Mouse (Mus musculus): ENCODE measurements around the gene Ubl3. TPM values are rescaled to one million over a fixed set of nuclear protein-coding genes. Genes with fewer than 3 reads are reported as not detected.

The Ubl3 gene
- polyA plus RNA-seq, 1 experiment: 101 TPM

DNA sequence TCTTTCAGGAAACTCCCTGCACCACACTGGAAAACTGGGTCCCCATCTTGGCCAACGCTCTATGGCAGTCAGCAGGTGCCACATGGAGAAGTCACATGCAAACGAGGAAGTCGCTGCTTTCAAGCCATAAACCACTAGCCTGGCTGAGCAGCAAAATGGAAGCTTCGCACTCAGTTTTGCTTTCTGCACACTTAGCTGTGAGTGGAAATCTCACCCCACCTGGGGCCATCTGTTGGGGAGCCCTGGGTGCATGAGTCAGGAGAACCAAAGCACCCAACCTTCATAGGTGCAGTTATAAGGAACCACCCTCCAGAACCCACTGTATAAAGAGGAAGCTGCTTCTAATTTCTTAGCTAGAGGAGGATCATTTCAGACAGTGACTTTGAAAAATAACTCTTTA, 59.6 kb downstream of the Ubl3 start:
- no peak overlapping the region for H3K4me3 ChIP-seq (ENCODE audit: insufficient read depth, low read depth, low read length)
- H3K4me1 ChIP-seq (ENCODE audit: control insufficient read depth, insufficient read depth, insufficient read length, low read length): no peaks in the 10 kb centered on the region
- H3K27ac ChIP-seq (replicated peaks; ENCODE audit: low read depth, low read length): no peak overlapping the region

DNA sequence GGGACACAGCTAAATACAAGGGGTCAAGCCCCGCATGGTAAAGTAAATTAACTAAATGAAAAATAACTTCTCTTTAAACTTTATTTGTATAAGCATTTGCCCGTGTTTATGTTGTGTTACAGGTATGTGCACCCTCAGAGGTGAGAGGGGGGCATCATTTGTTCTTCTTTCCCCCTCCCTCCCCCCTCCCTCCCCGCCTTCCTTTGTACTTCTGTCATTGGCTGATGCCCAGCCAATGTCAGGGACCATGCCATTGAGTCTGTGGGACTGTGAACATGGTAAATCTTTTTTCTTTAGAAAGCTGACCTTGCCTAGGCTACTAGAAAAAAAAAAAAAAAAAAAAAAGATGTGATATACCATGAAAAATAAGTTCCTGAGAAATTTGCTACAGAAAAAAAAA, 62.2 kb downstream of the Ubl3 start:
- Histone ChIP-seq H3K4me3 (ENCODE audit: insufficient read depth, low read depth, low read length) (no peak overlapping the region), H3K27ac (replicated peaks; ENCODE audit: low read depth, low read length) (no peak overlapping the region), H3K4me1 (ENCODE audit: control insufficient read depth, insufficient read depth, insufficient read length, low read length) (no peaks in the 10 kb centered on the region)

DNA sequence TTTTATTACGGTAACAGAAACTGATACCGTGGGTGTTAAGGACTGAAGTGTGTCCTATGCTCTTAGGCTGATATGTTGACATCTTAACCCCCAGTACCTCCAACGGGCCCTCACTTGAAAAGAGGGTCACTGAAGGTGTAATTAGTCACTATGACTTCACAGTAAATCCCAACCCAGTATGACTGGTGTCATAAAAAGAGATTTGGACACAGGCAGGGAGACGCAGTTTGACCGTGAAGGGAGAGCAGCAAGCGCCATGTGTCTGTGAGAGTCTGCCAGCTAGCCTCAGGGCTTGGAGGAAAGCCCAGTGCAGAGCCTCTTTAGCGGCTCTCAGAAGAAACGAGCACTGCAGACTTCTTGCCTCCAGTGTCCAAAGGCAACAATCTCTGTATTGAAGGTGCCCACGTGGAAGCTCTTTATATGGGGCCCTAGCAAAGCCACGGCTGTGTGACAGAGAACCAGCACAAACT, 62.8 kb downstream of the Ubl3 start:
- Histone ChIP-seq H3K4me3 (ENCODE audit: insufficient read depth, low read depth, low read length) (peak overlapping the region; percentile 17; the same call in 1 of the 2 replicates), H3K27ac (replicated peaks; ENCODE audit: low read depth, low read length) (no peak overlapping the region), H3K4me1 (ENCODE audit: control insufficient read depth, insufficient read depth, insufficient read length, low read length) (no peaks in the 10 kb centered on the region)

DNA sequence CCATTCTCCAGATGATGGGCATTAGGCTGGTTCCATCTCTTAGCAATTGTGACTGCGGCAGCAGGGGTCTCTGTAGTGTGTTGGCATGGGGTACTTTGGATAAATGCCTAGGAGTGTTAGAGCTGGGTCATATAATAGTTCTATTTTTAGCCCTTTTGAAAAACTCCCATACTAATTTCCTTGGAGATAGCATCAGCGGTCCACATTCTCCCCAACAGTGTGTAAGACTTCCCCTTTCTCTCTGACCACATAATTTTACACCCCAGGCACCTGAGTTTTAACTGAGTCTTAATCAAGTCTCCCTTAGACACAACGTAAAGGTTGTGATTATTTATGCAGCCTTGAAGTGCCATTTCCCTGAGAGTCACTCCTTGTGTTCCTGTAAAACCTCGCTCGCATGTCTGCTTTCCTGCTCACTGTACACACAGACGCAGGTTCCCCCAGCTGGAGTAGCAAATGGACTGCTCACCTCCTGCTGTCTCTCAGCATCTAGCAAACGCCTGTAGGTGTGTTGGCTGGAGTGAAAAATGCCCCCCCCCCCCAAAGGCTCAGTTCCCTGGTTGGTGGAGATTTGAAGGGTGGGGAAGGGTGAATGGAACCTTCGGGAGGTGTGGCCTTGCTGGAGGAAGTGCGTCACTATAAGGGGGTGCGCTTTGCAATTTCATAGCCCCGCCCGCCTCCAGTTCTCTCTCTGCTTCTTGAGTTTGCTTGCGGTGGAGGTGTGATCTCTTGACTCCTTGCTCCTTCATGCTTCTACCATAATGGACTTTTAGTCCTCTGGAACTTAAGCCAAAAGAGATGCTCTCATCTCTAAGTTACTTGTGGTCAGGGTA, 63.5 kb downstream of the Ubl3 start:
- no peak overlapping the region for H3K27ac ChIP-seq (replicated peaks; ENCODE audit: low read depth, low read length)
- peak overlapping the region; percentile 33; the same call in 1 of the 2 replicates for H3K4me3 ChIP-seq (ENCODE audit: insufficient read depth, low read depth, low read length)
- H3K4me1 ChIP-seq (ENCODE audit: control insufficient read depth, insufficient read depth, insufficient read length, low read length): no peaks in the 10 kb centered on the region

DNA sequence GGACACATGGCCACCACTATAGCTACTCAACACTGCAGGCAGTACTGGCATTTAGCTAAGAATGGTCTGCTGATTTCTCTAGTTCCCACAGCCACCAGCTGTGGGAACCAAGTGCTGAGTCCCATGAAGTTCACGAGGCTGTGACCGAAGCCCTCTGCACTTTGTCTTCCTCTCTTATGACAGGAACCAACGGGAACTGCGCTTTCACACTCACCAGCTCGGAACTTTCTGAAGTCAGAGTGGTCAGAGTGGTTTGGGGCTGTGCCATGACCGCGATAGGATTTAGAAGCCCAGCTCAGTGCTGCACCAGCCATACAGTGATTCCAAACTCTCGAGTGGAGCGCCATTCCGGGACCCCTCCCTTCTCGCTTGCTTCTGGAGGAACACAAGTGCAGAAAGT, 66.4 kb downstream of the Ubl3 start:
- H3K27ac ChIP-seq (replicated peaks; ENCODE audit: low read depth, low read length): no peak overlapping the region
- no peaks in the 10 kb centered on the region for H3K4me1 ChIP-seq (ENCODE audit: control insufficient read depth, insufficient read depth, insufficient read length, low read length)
- H3K4me3 ChIP-seq (ENCODE audit: insufficient read depth, low read depth, low read length): no peak overlapping the region

DNA sequence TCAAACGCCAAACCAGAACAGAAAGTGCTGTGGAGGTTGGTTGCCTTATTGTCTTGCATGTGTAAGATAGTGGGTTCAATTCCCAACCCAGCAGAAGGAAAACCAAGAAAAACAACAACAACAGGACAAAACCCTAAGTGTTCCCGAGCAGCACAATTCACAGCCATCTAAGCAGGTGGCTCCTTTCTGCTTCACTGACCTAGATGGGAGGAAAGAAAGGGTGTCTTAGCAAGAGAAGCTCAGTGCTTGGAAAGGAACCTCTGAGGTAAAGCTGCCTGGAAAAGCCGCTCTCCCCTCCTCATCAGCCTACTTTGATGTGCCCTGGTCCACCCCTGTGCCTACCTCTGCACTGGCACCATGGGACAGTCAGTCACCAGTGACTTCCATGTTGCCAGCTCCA, 70.8 kb downstream of the Ubl3 start:
- no peaks in the 10 kb centered on the region for H3K4me1 ChIP-seq (ENCODE audit: control insufficient read depth, insufficient read depth, insufficient read length, low read length)
- H3K4me3 ChIP-seq (ENCODE audit: insufficient read depth, low read depth, low read length): no peak overlapping the region
- H3K27ac ChIP-seq (replicated peaks; ENCODE audit: low read depth, low read length): no peak overlapping the region

DNA sequence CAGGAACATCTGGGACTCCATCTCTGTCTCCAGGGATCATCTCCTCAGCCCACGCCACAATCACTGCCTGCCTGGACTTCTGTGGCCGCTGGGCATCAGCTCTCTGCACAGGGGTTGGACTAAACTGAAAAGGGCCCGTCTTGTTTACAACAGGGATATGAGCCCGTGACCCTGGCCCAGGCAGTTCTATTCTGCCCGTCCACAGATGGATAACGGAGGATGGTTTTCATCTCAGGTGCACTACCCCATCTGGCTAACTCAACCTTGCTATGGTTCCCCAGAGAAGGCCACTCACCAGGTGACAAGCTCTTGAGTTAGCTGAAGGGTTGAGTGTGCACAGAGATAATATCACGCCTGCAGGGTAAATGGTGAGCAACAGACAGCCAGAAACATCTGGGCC, 78.2 kb downstream of the Ubl3 start:
- H3K4me3 ChIP-seq (ENCODE audit: insufficient read depth, low read depth, low read length): no peak overlapping the region
- H3K27ac ChIP-seq (replicated peaks; ENCODE audit: low read depth, low read length): no peak overlapping the region
- no peaks in the 10 kb centered on the region for H3K4me1 ChIP-seq (ENCODE audit: control insufficient read depth, insufficient read depth, insufficient read length, low read length)

DNA sequence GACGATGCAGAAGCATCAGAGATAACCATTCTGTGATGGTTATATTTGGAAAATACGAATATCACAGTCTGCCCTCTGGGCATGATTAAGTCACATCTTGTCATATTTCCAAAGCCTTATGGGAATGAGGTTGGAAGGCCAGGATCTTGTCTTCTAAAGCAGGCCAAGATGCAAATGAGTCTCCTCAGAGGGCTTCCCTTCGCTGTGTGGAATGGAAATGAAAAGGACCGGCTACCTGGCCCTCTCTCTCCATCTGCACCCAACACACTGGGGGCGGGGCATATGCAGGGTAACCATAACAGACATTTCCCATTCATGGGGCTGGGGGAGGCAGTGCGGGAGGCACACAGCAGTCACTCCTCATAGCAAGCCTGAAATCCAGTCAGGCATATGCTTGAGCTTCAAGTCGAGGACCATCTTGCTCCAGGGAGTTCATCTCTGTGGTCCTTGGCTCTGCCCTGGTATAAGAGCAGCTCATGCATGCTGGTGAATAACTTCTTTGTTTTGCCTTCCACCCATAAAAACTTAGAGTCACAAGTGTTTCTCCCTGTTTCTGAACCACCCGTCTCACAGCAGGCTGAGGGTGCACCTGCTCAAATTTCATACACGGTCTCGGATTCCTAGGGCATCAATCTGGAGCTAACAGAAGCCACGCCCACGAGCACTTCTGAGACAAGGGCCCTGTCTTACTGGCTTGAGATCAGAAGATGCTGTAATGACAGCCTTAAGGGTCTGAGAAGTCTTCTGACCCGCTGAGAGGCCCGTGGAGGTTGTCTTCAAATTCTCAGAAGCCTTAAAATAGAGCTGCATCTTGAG, 83.8 kb downstream of the Ubl3 start:
- Histone ChIP-seq H3K4me3 (ENCODE audit: insufficient read depth, low read depth, low read length) (no peak overlapping the region), H3K27ac (replicated peaks; ENCODE audit: low read depth, low read length) (no peak overlapping the region), H3K4me1 (ENCODE audit: control insufficient read depth, insufficient read depth, insufficient read length, low read length) (no peaks in the 10 kb centered on the region)

DNA sequence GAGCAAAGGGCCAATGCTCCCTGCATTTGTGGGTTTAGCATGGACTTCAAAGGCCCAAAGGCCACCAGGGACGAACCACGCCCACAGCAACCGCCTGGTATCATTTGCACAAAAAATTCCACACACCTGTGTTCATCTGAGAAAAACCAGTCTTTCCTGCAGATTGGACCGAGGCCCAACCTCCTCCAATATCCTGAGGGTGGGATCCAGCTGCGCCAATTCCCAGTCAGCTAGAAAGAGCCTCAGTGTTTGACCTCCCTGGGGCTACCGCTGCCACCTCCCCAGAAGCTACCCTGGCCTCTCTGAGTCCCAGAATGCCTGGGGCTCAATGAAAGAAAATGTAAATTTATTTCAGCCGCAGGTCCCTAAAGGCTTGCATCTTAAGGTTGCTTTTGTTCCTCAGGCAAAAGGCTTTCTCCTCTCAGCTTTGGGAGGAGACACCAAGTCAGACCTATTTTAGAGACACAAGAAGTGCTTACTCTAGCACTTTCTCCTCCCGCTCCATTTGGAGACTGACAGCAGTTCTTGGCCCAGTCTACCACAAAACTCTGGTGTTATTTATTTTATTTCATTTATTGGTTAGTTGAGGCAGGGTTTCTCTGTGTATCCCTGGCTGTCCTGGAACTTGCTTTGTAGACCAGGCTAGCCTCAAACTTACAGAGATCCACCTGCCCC, 85.5 kb downstream of the Ubl3 start:
- Histone ChIP-seq H3K4me1 (ENCODE audit: control insufficient read depth, insufficient read depth, insufficient read length, low read length) (no peaks in the 10 kb centered on the region), H3K27ac (replicated peaks; ENCODE audit: low read depth, low read length) (no peak overlapping the region), H3K4me3 (ENCODE audit: insufficient read depth, low read depth, low read length) (no peak overlapping the region)

DNA sequence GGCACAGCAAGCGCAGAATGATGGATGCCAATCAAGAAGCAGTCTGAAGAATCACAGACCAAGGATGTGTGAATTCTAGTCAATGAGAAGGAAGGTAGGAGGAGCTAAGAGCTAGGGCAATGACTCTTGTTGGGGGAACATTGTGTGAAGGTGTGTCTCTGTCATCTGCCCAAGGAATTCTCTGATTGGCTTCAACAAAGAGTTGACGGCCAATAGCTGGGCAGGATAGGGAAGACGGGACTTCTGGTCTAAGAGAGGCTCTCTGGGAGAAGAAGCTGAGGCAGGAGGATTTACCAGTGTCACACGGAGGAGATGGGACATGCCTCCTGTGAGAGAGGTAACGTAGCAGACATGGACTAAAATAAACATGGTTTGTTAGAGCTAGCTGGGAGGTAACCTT, 86.5 kb downstream of the Ubl3 start:
- no peaks in the 10 kb centered on the region for H3K4me1 ChIP-seq (ENCODE audit: control insufficient read depth, insufficient read depth, insufficient read length, low read length)
- no peak overlapping the region for H3K27ac ChIP-seq (replicated peaks; ENCODE audit: low read depth, low read length)
- H3K4me3 ChIP-seq (ENCODE audit: insufficient read depth, low read depth, low read length): no peak overlapping the region

DNA sequence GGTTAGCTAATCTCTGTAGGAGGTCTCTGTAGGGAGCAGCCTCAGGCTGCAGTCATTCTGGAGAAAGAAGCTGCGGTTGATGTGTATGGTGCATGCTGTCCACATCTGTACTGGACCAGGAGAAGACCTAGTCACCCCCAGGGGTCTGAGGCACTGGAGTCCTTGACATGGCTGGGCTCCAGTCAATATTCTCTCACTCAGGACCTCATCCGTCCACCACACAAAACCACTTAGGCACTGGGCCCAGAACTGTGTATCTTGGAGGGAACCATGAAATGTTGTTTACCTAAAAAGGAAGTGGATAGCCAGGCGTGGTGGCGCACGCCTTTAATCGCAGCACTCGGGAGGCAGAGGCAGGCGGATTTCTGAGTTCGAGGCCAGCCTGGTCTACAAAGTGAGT, 87.5 kb downstream of the Ubl3 start:
- no peaks in the 10 kb centered on the region for H3K4me1 ChIP-seq (ENCODE audit: control insufficient read depth, insufficient read depth, insufficient read length, low read length)
- H3K27ac ChIP-seq (replicated peaks; ENCODE audit: low read depth, low read length): no peak overlapping the region
- no peak overlapping the region for H3K4me3 ChIP-seq (ENCODE audit: insufficient read depth, low read depth, low read length)

DNA sequence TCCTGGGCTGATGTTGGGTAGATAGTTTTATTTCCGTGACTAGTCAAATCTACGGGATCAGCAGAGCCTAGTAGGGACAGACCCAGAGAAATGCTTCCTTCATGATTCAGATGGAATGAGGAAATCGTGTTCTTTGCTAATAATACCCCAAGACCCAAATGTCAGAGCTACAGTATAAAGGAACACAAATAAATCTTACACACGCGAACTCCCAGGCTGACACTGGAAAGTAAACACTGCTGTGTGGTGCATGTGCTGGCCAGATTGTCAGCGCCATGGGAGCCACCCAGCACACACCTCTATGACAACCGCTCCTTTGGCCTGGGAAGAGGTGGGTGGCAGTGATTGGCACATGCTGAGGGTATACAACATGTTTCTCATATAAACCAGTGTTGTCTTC, 88.1 kb downstream of the Ubl3 start:
- Histone ChIP-seq H3K4me3 (ENCODE audit: insufficient read depth, low read depth, low read length) (no peak overlapping the region), H3K4me1 (ENCODE audit: control insufficient read depth, insufficient read depth, insufficient read length, low read length) (no peaks in the 10 kb centered on the region), H3K27ac (replicated peaks; ENCODE audit: low read depth, low read length) (no peak overlapping the region)

DNA sequence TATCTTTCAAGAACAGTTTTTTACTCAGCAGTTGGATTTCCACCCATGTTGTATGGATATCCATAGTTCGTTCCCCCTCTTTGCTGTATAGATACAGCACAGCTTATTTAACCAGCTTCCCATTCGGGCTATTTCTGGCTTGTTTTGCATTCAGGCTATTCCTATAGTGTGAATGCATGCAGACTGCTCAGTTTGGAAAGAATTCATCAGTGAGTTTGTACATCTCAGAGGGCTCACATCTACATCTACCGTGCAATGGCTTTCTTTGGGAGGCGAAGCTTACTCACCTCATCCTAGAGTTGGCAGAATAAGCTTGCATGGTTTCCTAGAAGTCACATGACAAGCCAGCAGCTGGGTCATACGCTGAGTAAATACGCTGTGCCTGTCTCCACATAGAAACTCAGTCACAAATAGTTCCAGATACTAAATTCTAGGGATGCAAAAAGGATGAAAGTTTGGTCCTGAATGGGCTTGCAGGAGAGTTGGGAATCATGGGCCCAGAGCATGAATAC, 88.8 kb downstream of the Ubl3 start:
- Histone ChIP-seq H3K4me3 (ENCODE audit: insufficient read depth, low read depth, low read length) (no peak overlapping the region), H3K27ac (replicated peaks; ENCODE audit: low read depth, low read length) (no peak overlapping the region), H3K4me1 (ENCODE audit: control insufficient read depth, insufficient read depth, insufficient read length, low read length) (no peaks in the 10 kb centered on the region)
